Mouse (Mus musculus) lung, postnatal 0 days (tissue): ENCODE measurements around the gene Kif3c.

Experiments used
- CTCF ChIP-seq: IDR thresholded peaks from 2 replicates; pipeline ENCODE4 v1.5.1; 2016; ENCODE audit warnings: antibody characterized with exemption, mild to moderate bottlenecking
- EP300 ChIP-seq: IDR thresholded peaks from 2 replicates; pipeline ENCODE4 v1.6.1; 2016; ENCODE audit warnings: antibody characterized with exemption, mild to moderate bottlenecking, control low read depth

GRCm38 (mm10) chr12:3427891-3428775 is 63.2 kb downstream of the Kif3c start:
- no peak for TF ChIP-seq EP300
- no peak for TF ChIP-seq CTCF
